In the genomic region with DNA sequence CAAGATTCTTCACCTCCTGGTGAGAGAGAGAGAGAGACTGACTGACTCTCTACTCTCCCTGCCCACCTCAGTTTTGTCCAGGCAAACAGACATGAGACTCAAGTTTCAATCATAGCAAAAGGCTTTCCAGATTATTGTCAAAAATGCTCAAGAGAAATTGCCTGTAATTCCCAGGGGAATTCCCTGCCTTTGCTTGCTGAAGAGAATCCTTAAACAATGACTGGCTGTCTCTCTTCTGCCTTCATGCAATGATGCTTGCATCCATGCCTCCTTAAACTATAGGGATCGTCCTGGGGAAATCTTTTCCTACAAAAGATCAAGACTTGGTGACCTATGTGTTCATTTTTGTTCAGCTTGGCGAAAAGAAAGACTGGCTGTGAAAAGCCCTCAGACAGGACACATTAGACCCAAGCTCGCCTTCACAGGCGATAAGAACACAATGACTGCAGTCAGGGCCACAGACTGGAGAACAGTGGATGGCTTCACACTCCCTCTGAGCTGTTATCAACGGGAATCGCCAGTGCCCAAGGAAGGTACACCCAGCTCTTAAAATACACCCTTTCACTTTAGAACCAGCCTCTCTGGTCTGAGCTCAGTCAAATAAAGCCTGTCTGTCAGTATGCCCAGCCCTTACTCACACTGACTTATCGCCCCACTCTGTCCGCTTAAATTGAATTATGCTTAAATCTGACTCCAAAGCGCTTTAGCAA, we compare ENCODE assay signal across 10 mouse cellular contexts. TPM values are rescaled to one million over a fixed set of nuclear protein-coding genes. Genes with fewer than 3 reads are reported as not detected.
DNase-seq lines count a peak whose midpoint lies in the region; ATAC-seq and TF ChIP-seq lines count a peak whose summit lies in the region.
"Had no signal": no experiment of that assay in that cellular context is flagged by ENCODE, and none has a peak within 500 bp of the region (broad histone marks: within the 10 kb centered on the region; RNA-seq: fewer than 3 reads in every experiment).

No protein-coding gene starts in this region.

- no peak overlapping the region for H3K9ac ChIP-seq in hindbrain, embryonic 13.5 days
- no peak overlapping the region for H3K9ac ChIP-seq in embryonic facial prominence, embryonic 13.5 days
- H3K9ac ChIP-seq in neural tube, embryonic 14.5 days (replicated peaks; ENCODE audit: low read depth, low read length): no peak overlapping the region
- H3K9ac ChIP-seq: liver, embryonic 14.5 days had no signal

- no peaks in the 10 kb centered on the region for H3K27me3 ChIP-seq in hindbrain, embryonic 10.5 days (ENCODE audit: insufficient read depth, poor library complexity, severe bottlenecking)
- 0 out of 2 replicates have a peak, but pooled peaks cover 5% of the 10 kb centered on the region for H3K27me3 ChIP-seq in hindbrain, embryonic 13.5 days
- H3K27me3 ChIP-seq in embryonic facial prominence, embryonic 13.5 days: no peaks in the 10 kb centered on the region
- no peaks in the 10 kb centered on the region for H3K27me3 ChIP-seq in neural tube, embryonic 14.5 days (ENCODE audit: control insufficient read depth, insufficient read depth, low read length)

- peaks cover 23% of the 10 kb centered on the region for H3K4me1 ChIP-seq in hindbrain, embryonic 10.5 days (replicated peaks)
- peaks cover 10% of the 10 kb centered on the region for H3K4me1 ChIP-seq in hindbrain, embryonic 13.5 days (replicated peaks)
- peaks cover 31% of the 10 kb centered on the region for H3K4me1 ChIP-seq in embryonic facial prominence, embryonic 13.5 days
- H3K4me1 ChIP-seq in neural tube, embryonic 14.5 days (ENCODE audit: control insufficient read depth, insufficient read depth, low read length): no peaks in the 10 kb centered on the region

- no peak for TF ChIP-seq CTCF in brain, embryonic 14.5 days (IDR thresholded peaks at IDR 0.05; ENCODE audit: borderline replicate concordance, extremely low read depth, insufficient read depth, insufficient read length)

- TF ChIP-seq POLR2A in brain, embryonic 14.5 days (IDR thresholded peaks at IDR 0.05; ENCODE audit: borderline replicate concordance, extremely low read depth, insufficient read depth, insufficient read length, poor library complexity, severe bottlenecking): no peak

- H3K4me2 ChIP-seq in hindbrain, embryonic 13.5 days: no peak overlapping the region
- peak overlapping the region; percentile 5 for H3K4me2 ChIP-seq in embryonic facial prominence, embryonic 13.5 days
- H3K4me2 ChIP-seq in neural tube, embryonic 14.5 days (ENCODE audit: low read depth, low read length): no peak overlapping the region

- ATAC-seq in hindbrain, embryonic 13.5 days (ENCODE audit: low FRiP score): no peak
- no peak for ATAC-seq in embryonic facial prominence, embryonic 13.5 days (ENCODE audit: insufficient number of reproducible peaks, insufficient read depth, low FRiP score, low TSS enrichment, low read depth)
- no peak for ATAC-seq in neural tube, embryonic 14.5 days (ENCODE audit: low read depth)

- 57% methylated on average over 9 of the region's 9 CpGs for WGBS in hindbrain, embryonic 10.5 days
- 53% methylated on average over 9 of the region's 9 CpGs for WGBS in hindbrain, embryonic 13.5 days
- WGBS in embryonic facial prominence, embryonic 13.5 days: 38% methylated on average over 9 of the region's 9 CpGs
- WGBS in neural tube, embryonic 14.5 days: 57% methylated on average over 9 of the region's 9 CpGs

- H3K36me3 ChIP-seq in hindbrain, embryonic 10.5 days: no peaks in the 10 kb centered on the region
- no peaks in the 10 kb centered on the region for H3K36me3 ChIP-seq in hindbrain, embryonic 13.5 days
- no peaks in the 10 kb centered on the region for H3K36me3 ChIP-seq in embryonic facial prominence, embryonic 13.5 days
- H3K36me3 ChIP-seq in neural tube, embryonic 14.5 days (ENCODE audit: control insufficient read depth, insufficient read depth, low read length): no peaks in the 10 kb centered on the region

- H3K27ac ChIP-seq in hindbrain, embryonic 10.5 days: peak overlapping the region; percentile 78
- no peak overlapping the region for H3K27ac ChIP-seq in hindbrain, embryonic 13.5 days
- peak overlapping the region; percentile 55 for H3K27ac ChIP-seq in embryonic facial prominence, embryonic 13.5 days
- peak overlapping the region; percentile 39; the same call in 1 of the 2 replicates for H3K27ac ChIP-seq in neural tube, embryonic 14.5 days (ENCODE audit: low read depth, low read length)
- H3K27ac ChIP-seq: liver, embryonic 14.5 days had no signal

- H3K9me3 ChIP-seq in hindbrain, embryonic 10.5 days: no peaks in the 10 kb centered on the region
- H3K9me3 ChIP-seq in hindbrain, embryonic 13.5 days: no peaks in the 10 kb centered on the region
- H3K9me3 ChIP-seq in embryonic facial prominence, embryonic 13.5 days: no peaks in the 10 kb centered on the region
- H3K9me3 ChIP-seq in neural tube, embryonic 14.5 days (ENCODE audit: control insufficient read depth, low read length): no peaks in the 10 kb centered on the region

- no peak overlapping the region for H3K4me3 ChIP-seq in hindbrain, embryonic 10.5 days
- H3K4me3 ChIP-seq in hindbrain, embryonic 13.5 days: no peak overlapping the region
- H3K4me3 ChIP-seq in embryonic facial prominence, embryonic 13.5 days: no peak overlapping the region
- H3K4me3 ChIP-seq in neural tube, embryonic 14.5 days (ENCODE audit: low read depth, low read length): no peak overlapping the region

- peak; percentile 20 for DNase-seq in hindbrain, embryonic 10.5 days (ENCODE audit: low spot score)
- DNase-seq in brain, embryonic 14.5 days (ENCODE audit: low read depth): peak; percentile 10
- DNase-seq in ovary, adult 18-20 months (ENCODE audit: low spot score): no peak
- no peak for DNase-seq in kidney, postnatal 25 days
- DNase-seq: cerebellum, adult 11-12 months; thymus, postnatal 14 days had no signal

RNA-seq across cellular contexts. Expression of a gene that starts 12.7 kb away (rescaled TPM):
- polyA plus RNA-seq in hindbrain, embryonic 10.5 days (2016; fragmentation: Nextera tagmentation; extraction: Ambion mirVana): 142 and 175 TPM in 2 replicates
- 398 and 400 TPM in 2 replicates for polyA plus RNA-seq in hindbrain, embryonic 13.5 days (2015; fragmentation: Nextera tagmentation; extraction: Ambion mirVana)
- 244 and 326 TPM in 2 replicates for polyA plus RNA-seq in brain, embryonic 14.5 days (2012; rRNA removed)
- polyA plus RNA-seq in embryonic facial prominence, embryonic 13.5 days (2015; fragmentation: Nextera tagmentation; extraction: Ambion mirVana): 292 and 317 TPM in 2 replicates
- polyA plus RNA-seq in neural tube, embryonic 14.5 days (2014; fragmentation: Nextera tagmentation; extraction: Ambion mirVana): 524 and 526 TPM in 2 replicates

RNA-seq across cellular contexts. Expression of a gene that starts 38.4 kb away (rescaled TPM):
- polyA plus RNA-seq in hindbrain, embryonic 10.5 days (2016; fragmentation: Nextera tagmentation; extraction: Ambion mirVana): 1.2 and 2.0 TPM in 2 replicates
- polyA plus RNA-seq in hindbrain, embryonic 13.5 days (2015; fragmentation: Nextera tagmentation; extraction: Ambion mirVana): 2.8 and 3.0 TPM in 2 replicates
- 1.3 and 2.9 TPM in 2 replicates for polyA plus RNA-seq in brain, embryonic 14.5 days (2012; rRNA removed)
- polyA plus RNA-seq in embryonic facial prominence, embryonic 13.5 days (2015; fragmentation: Nextera tagmentation; extraction: Ambion mirVana): 1.5 and 2.0 TPM in 2 replicates
- polyA plus RNA-seq in neural tube, embryonic 14.5 days (2014; fragmentation: Nextera tagmentation; extraction: Ambion mirVana): 3.1 and 4.6 TPM in 2 replicates

Comparison
In these comparisons a context has a peak if more than half of its experiments do, and no peak if none do; other contexts are left out.
1. DNase-seq: peak in hindbrain, embryonic 10.5 days (single experiment) and brain, embryonic 14.5 days (single experiment); none in ovary, adult 18-20 months (single experiment) and kidney, postnatal 25 days (0 of 2).